Comparison of ENCODE assay signal across 9 mouse cellular contexts in the genomic region with DNA sequence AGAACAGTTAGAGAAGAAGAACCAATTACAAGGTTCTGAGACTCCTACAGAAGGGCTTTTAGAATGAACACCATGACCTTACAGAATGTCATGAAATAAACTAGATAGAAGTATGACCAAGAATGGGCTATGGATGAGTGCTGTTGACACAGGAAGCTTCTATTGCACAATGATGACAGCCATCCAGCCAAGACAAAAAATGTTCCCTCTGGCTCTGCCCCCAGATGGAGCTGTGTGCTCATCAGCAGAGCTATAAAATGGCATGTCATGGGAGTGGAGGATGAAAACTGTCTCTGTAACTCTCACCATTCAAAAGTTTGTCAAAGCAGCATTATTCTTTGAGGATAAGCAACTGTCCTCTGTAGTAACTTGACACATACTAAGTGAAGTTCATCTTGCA.
DNase-seq lines count a peak whose midpoint lies in the region; ATAC-seq and TF ChIP-seq lines count a peak whose summit lies in the region.
"Had no signal": no experiment of that assay in that cellular context is flagged by ENCODE, and none has a peak within 500 bp of the region (broad histone marks: within the 10 kb centered on the region; RNA-seq: fewer than 3 reads in every experiment).

No protein-coding gene starts in this region.

- H3K27ac ChIP-seq in forebrain, embryonic 14.5 days (ENCODE audit: low read depth, low read length), result no peak overlapping the region
- no peak overlapping the region for H3K27ac ChIP-seq in forebrain, embryonic 16.5 days (ENCODE audit: low read length)
- H3K27ac ChIP-seq in midbrain, postnatal 0 days (ENCODE audit: low read depth, low read length), result no peak overlapping the region
- H3K27ac ChIP-seq in midbrain, embryonic 16.5 days (ENCODE audit: low read length), result no peak overlapping the region
- no peak overlapping the region for H3K27ac ChIP-seq in lung, embryonic 16.5 days (ENCODE audit: low read length)
- H3K27ac ChIP-seq: midbrain, embryonic 12.5 days had no signal

- no peaks in the 10 kb centered on the region for H3K4me1 ChIP-seq in forebrain, embryonic 14.5 days (ENCODE audit: control insufficient read depth, insufficient read depth, low read length)
- no peaks in the 10 kb centered on the region for H3K4me1 ChIP-seq in forebrain, embryonic 16.5 days (replicated peaks; ENCODE audit: control insufficient read depth, insufficient read depth, low read length)
- no peaks in the 10 kb centered on the region for H3K4me1 ChIP-seq in midbrain, postnatal 0 days (ENCODE audit: insufficient read depth, low read length)
- no peaks in the 10 kb centered on the region; the same call in 1 of the 2 replicates for H3K4me1 ChIP-seq in midbrain, embryonic 16.5 days (ENCODE audit: control insufficient read depth, insufficient read depth, low read length)
- no peaks in the 10 kb centered on the region for H3K4me1 ChIP-seq in lung, embryonic 16.5 days (replicated peaks; ENCODE audit: control insufficient read depth, insufficient read depth, low read length)
- H3K4me1 ChIP-seq: midbrain, embryonic 12.5 days had no signal

- H3K4me3 ChIP-seq in forebrain, embryonic 14.5 days (ENCODE audit: low read depth, low read length), result no peak overlapping the region
- no peak overlapping the region for H3K4me3 ChIP-seq in forebrain, embryonic 16.5 days (replicated peaks; ENCODE audit: low read length)
- H3K4me3 ChIP-seq in midbrain, postnatal 0 days (ENCODE audit: low read depth, low read length), result no peak overlapping the region
- no peak overlapping the region for H3K4me3 ChIP-seq in midbrain, embryonic 16.5 days (ENCODE audit: low read depth, low read length)
- H3K4me3 ChIP-seq in lung, embryonic 16.5 days (ENCODE audit: low read length), result no peak overlapping the region
- H3K4me3 ChIP-seq: midbrain, embryonic 12.5 days had no signal

- no peaks in the 10 kb centered on the region for H3K27me3 ChIP-seq in forebrain, embryonic 14.5 days (replicated peaks; ENCODE audit: control insufficient read depth, insufficient read depth, low read length)
- H3K27me3 ChIP-seq in forebrain, embryonic 16.5 days (replicated peaks; ENCODE audit: control insufficient read depth, insufficient read depth, low read length), result no peaks in the 10 kb centered on the region
- H3K27me3 ChIP-seq in midbrain, postnatal 0 days (ENCODE audit: insufficient read depth, low read length), result no peaks in the 10 kb centered on the region
- H3K27me3 ChIP-seq in midbrain, embryonic 16.5 days (ENCODE audit: control insufficient read depth, insufficient read depth, low read depth, low read length), result no peaks in the 10 kb centered on the region
- no peaks in the 10 kb centered on the region for H3K27me3 ChIP-seq in lung, embryonic 16.5 days (ENCODE audit: control insufficient read depth, insufficient read depth, low read depth, low read length)
- H3K27me3 ChIP-seq: midbrain, embryonic 12.5 days had no signal

- no peak overlapping the region for H3K9ac ChIP-seq in forebrain, embryonic 14.5 days (ENCODE audit: low read length)
- no peak overlapping the region for H3K9ac ChIP-seq in forebrain, embryonic 16.5 days (replicated peaks; ENCODE audit: low read depth, low read length)
- no peak overlapping the region for H3K9ac ChIP-seq in midbrain, postnatal 0 days (replicated peaks; ENCODE audit: low read length, poor library complexity, severe bottlenecking)
- H3K9ac ChIP-seq in midbrain, embryonic 16.5 days (ENCODE audit: low read depth, low read length), result no peak overlapping the region
- H3K9ac ChIP-seq in lung, embryonic 16.5 days (ENCODE audit: low read length), result no peak overlapping the region
- H3K9ac ChIP-seq: midbrain, embryonic 12.5 days had no signal

- no peaks in the 10 kb centered on the region for H3K9me3 ChIP-seq in forebrain, embryonic 14.5 days (replicated peaks; ENCODE audit: control insufficient read depth, low read length)
- H3K9me3 ChIP-seq in forebrain, embryonic 16.5 days (ENCODE audit: control insufficient read depth, low read length), result no peaks in the 10 kb centered on the region
- H3K9me3 ChIP-seq in midbrain, postnatal 0 days (ENCODE audit: low read length), result no peaks in the 10 kb centered on the region
- H3K9me3 ChIP-seq in midbrain, embryonic 16.5 days (replicated peaks; ENCODE audit: control insufficient read depth, low read length, poor library complexity, severe bottlenecking), result no peaks in the 10 kb centered on the region
- H3K9me3 ChIP-seq in lung, embryonic 16.5 days (ENCODE audit: control insufficient read depth, low read length), result no peaks in the 10 kb centered on the region
- H3K9me3 ChIP-seq: midbrain, embryonic 12.5 days had no signal

- H3K36me3 ChIP-seq in forebrain, embryonic 14.5 days (ENCODE audit: control insufficient read depth, insufficient read depth, low read length), result no peaks in the 10 kb centered on the region
- no peaks in the 10 kb centered on the region for H3K36me3 ChIP-seq in forebrain, embryonic 16.5 days (ENCODE audit: control insufficient read depth, insufficient read depth)
- no peaks in the 10 kb centered on the region for H3K36me3 ChIP-seq in midbrain, postnatal 0 days (ENCODE audit: insufficient read depth, low read length)
- no peaks in the 10 kb centered on the region for H3K36me3 ChIP-seq in midbrain, embryonic 16.5 days (ENCODE audit: control insufficient read depth, insufficient read depth, low read length)
- H3K36me3 ChIP-seq in lung, embryonic 16.5 days (ENCODE audit: control insufficient read depth, insufficient read depth, low read length), result no peaks in the 10 kb centered on the region
- H3K36me3 ChIP-seq: midbrain, embryonic 12.5 days had no signal

- ATAC-seq in forebrain, embryonic 14.5 days, result no peak
- no peak for ATAC-seq in forebrain, embryonic 16.5 days
- no peak for ATAC-seq in midbrain, postnatal 0 days (ENCODE audit: low FRiP score)
- no peak for ATAC-seq in midbrain, embryonic 16.5 days
- ATAC-seq in lung, embryonic 16.5 days (ENCODE audit: low read depth), result peak; percentile 73; the same call in 1 of the 2 replicates

- H3K4me2 ChIP-seq in forebrain, embryonic 14.5 days (ENCODE audit: low read length), result no peak overlapping the region
- H3K4me2 ChIP-seq in forebrain, embryonic 16.5 days (ENCODE audit: low read length), result no peak overlapping the region
- H3K4me2 ChIP-seq in midbrain, postnatal 0 days (ENCODE audit: low read depth, low read length, poor library complexity, severe bottlenecking), result no peak overlapping the region
- no peak overlapping the region for H3K4me2 ChIP-seq in midbrain, embryonic 16.5 days (ENCODE audit: low read length)
- H3K4me2 ChIP-seq in lung, embryonic 16.5 days (ENCODE audit: low read depth, low read length), result no peak overlapping the region
- H3K4me2 ChIP-seq: midbrain, embryonic 12.5 days had no signal

- peak; percentile 26 for DNase-seq in forebrain, embryonic 14.5 days (ENCODE audit: low spot score)
- DNase-seq in midbrain, postnatal 0 days (ENCODE audit: low spot score), result peak; percentile 17
- DNase-seq in fibroblast of lung, adult 2 months (ENCODE audit: low read depth), result peak; percentile 13
- no peak for DNase-seq in B cell, adult 2 months
- DNase-seq in c-Kit-positive CD71-positive TER-119-positive erythroid progenitor cells, embryonic 14.5 days (ENCODE audit: low spot score), result no peak

- peak; percentile 51 for TF ChIP-seq CTCF in midbrain, postnatal 0 days (IDR thresholded peaks at IDR 0.05)

Comparison
In these comparisons a context has a peak if more than half of its experiments do, and no peak if none do; other contexts are left out.
1. DNase-seq: peak in forebrain, embryonic 14.5 days (single experiment), midbrain, postnatal 0 days (single experiment) and fibroblast of lung, adult 2 months (single experiment); none in B cell, adult 2 months (0 of 2) and c-Kit-positive CD71-positive TER-119-positive erythroid progenitor cells, embryonic 14.5 days (single experiment).